Mouse (Mus musculus) urinary bladder, postnatal 4 days (tissue): ENCODE results near the gene Dyrk4.
A peak's percentile ranks its signal among the peaks of the same experiment; 100 is the strongest.

ENCODE experiments used
- DNase-seq, 2 experiments: peaks; one replicate each; pipeline ENCODE4 v3.0.0; 2021 to 2022; ENCODE audit warnings: low spot score in 2 of 2

Dyrk4 gene

GRCm38 (mm10) chr6:126921111-126921881 lies at the start of gene Dyrk4:
Gene Dyrk4, minus strand, starts transcription at chr6:126921839.
- DNase-seq = peak in 1 of 2 experiments; percentile 26

- no peak for DNase-seq
Observed at GRCm38 (mm10) chr6:126966241-126967026, 44.8 kb upstream of the Dyrk4 start.

- no peak for DNase-seq
Observed at GRCm38 (mm10) chr6:126963426-126963825, 41.8 kb upstream of the Dyrk4 start.

GRCm38 (mm10) chr6:126962709-126963108 lies 41.1 kb upstream of the Dyrk4 start:
- DNase-seq = no peak

- DNase-seq = no peak
Observed at GRCm38 (mm10) chr6:126961371-126962018, 39.9 kb upstream of the Dyrk4 start.

GRCm38 (mm10) chr6:126955734-126956133 lies 34.1 kb upstream of the Dyrk4 start:
- peak; percentile 41 to 84 for DNase-seq

GRCm38 (mm10) chr6:126948336-126948735 lies 26.7 kb upstream of the Dyrk4 start:
- DNase-seq = no peak

- DNase-seq = no peak
Observed at GRCm38 (mm10) chr6:126940451-126940850, 18.8 kb upstream of the Dyrk4 start.

GRCm38 (mm10) chr6:126939487-126940171 lies 18.0 kb upstream of the Dyrk4 start, which contains the start of the genes Rad51ap1 and D6Wsu163e:
Gene Rad51ap1, minus strand, starts transcription at chr6:126939587.
Gene D6Wsu163e, plus strand, starts transcription at chr6:126939962.
- peak; percentile 93 to 94 for DNase-seq

- DNase-seq = no peak
Observed at GRCm38 (mm10) chr6:126938853-126939486, 17.3 kb upstream of the Dyrk4 start.

GRCm38 (mm10) chr6:126938047-126938446 lies 16.4 kb upstream of the Dyrk4 start:
- no peak for DNase-seq

GRCm38 (mm10) chr6:126932896-126933295 lies 11.3 kb upstream of the Dyrk4 start:
- DNase-seq = no peak

GRCm38 (mm10) chr6:126914928-126915327 lies 6.7 kb downstream of the Dyrk4 start:
- no peak for DNase-seq

GRCm38 (mm10) chr6:126910727-126911126 lies 10.9 kb downstream of the Dyrk4 start:
- no peak for DNase-seq

- no peak for DNase-seq
Observed at GRCm38 (mm10) chr6:126907876-126908275, 13.8 kb downstream of the Dyrk4 start.

GRCm38 (mm10) chr6:126907378-126907777 lies 14.3 kb downstream of the Dyrk4 start:
- DNase-seq = no peak

- no peak for DNase-seq
Observed at GRCm38 (mm10) chr6:126877118-126877517, 44.5 kb downstream of the Dyrk4 start.

- no peak for DNase-seq
Observed at GRCm38 (mm10) chr6:126852881-126853280, 68.8 kb downstream of the Dyrk4 start, which contains the start of gene Akap3. Gene Akap3, plus strand, starts transcription at chr6:126853098.

- DNase-seq = peak; percentile 89 to 94
Observed at GRCm38 (mm10) chr6:126848712-126849704, 72.6 kb downstream of the Dyrk4 start, which contains the start of gene Ndufa9. Gene Ndufa9, minus strand, starts transcription at chr6:126849136.

- DNase-seq = no peak
Observed at GRCm38 (mm10) chr6:126836628-126837027, 85.0 kb downstream of the Dyrk4 start.
